Mouse (Mus musculus): Measurements from ENCODE around the gene Ftsj3. TPM values are rescaled to one million over a fixed set of nuclear protein-coding genes. Genes with fewer than 3 reads are reported as not detected.
"Not testable (repeated sequence)": the region's sequence is repeated elsewhere in the genome, so short reads cannot be mapped to it uniquely, and the experiment has no call there.

The Ftsj3 gene
- polyA plus RNA-seq, 1 experiment = 25.3 TPM

DNA sequence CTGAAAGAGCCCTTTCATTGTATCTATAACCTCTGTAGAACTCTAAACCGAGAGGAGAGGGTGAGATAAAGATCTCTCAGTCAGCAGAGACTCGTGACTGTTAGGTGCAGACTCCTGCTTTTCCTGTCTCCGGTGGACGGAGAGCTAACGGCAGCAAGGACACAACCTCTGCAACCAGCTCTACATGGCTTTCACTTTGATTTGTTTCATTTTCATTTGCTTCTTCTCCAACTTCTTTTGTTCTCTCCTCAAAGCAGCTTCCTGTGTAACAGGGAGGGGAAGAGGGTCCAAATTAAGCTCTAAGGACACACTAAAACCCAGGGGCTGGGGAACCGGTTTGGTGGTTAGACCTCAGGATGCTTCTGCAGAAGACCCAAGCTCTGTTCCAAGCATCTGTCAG is 55.1 kb downstream of the Ftsj3 start:
- no peak for DNase-seq
- TF ChIP-seq CTCF (IDR thresholded peaks at IDR 0.05; ENCODE audit: borderline replicate concordance, control insufficient read depth, extremely low read depth, insufficient read depth, low read length, poor library complexity) (no peak), POLR2A (IDR thresholded peaks at IDR 0.05; ENCODE audit: control insufficient read depth, extremely low read depth, insufficient read depth, low read length, poor library complexity) (no peak)
- Histone ChIP-seq H3K4me1 (replicated peaks; ENCODE audit: control insufficient read depth, insufficient read depth, low read length) (peaks cover 19% of the 10 kb centered on the region), H3K27ac (ENCODE audit: control insufficient read depth, insufficient read depth, low read length) (peak overlapping the region; percentile 73), H3K36me3 (ENCODE audit: control insufficient read depth, insufficient read depth, low read length) (peaks cover 18% of the 10 kb centered on the region; the same call in 1 of the 2 replicates), H3K4me3 (ENCODE audit: control insufficient read depth, insufficient read depth, low read length) (no peak overlapping the region), H3K27me3 (ENCODE audit: control insufficient read depth, insufficient read depth, low read length) (no peaks in the 10 kb centered on the region)
- WGBS = under 1% methylated on average over 6 of the region's 6 CpGs

- peaks cover 19% of the 10 kb centered on the region for H3K4me1 ChIP-seq (replicated peaks; ENCODE audit: control insufficient read depth, insufficient read depth, low read length)
- peaks cover 15% of the 10 kb centered on the region; the same call in 1 of the 2 replicates for H3K36me3 ChIP-seq (ENCODE audit: control insufficient read depth, insufficient read depth, low read length)
- WGBS = 55% methylated on average over 7 of the region's 7 CpGs
- H3K27me3 ChIP-seq (ENCODE audit: control insufficient read depth, insufficient read depth, low read length); H3K27ac ChIP-seq (ENCODE audit: control insufficient read depth, insufficient read depth, low read length); H3K4me3 ChIP-seq (ENCODE audit: control insufficient read depth, insufficient read depth, low read length); DNase-seq: not testable (repeated sequence)
Measured at GRCm38 (mm10) chr11:106199997-106200396, 55.9 kb downstream of the Ftsj3 start.

Other genes starting within 250 kb of the Ftsj3 start
- gene Kcnh6, start 248.0 kb downstream of the Ftsj3 start, polyA plus RNA-seq (2012; rRNA removed) = 3.9 and 4.3 TPM in 2 replicates
- 79.1 and 85.0 TPM in 2 replicates for gene Dcaf7, start 219.2 kb downstream of the Ftsj3 start, polyA plus RNA-seq (2012; rRNA removed)
- gene Taco1, start 190.0 kb downstream of the Ftsj3 start, polyA plus RNA-seq (2012; rRNA removed) = 14.9 and 18.4 TPM in 2 replicates
- gene Map3k3, start 171.5 kb downstream of the Ftsj3 start, polyA plus RNA-seq (2012; rRNA removed) = 45.6 and 46.0 TPM in 2 replicates
- not detected in 2 replicates for gene Gm10840, start 95.2 kb downstream of the Ftsj3 start, polyA plus RNA-seq (2012; rRNA removed)
- gene Limd2, start 95.2 kb downstream of the Ftsj3 start, polyA plus RNA-seq (2012; rRNA removed) = 569 and 594 TPM in 2 replicates
- 40.3 and 40.5 TPM in 2 replicates for gene Strada, start 53.9 kb downstream of the Ftsj3 start, polyA plus RNA-seq (2012; rRNA removed)
- gene Ccdc47, start 39.7 kb downstream of the Ftsj3 start, polyA plus RNA-seq (2012; rRNA removed) = 15.5 and 16.9 TPM in 2 replicates
- 16.7 and 19.9 TPM in 2 replicates for gene Ddx42, start 39.2 kb downstream of the Ftsj3 start, polyA plus RNA-seq (2012; rRNA removed)
- 53.9 and 56.1 TPM in 2 replicates for gene Psmc5, start 75 bp upstream of the Ftsj3 start, polyA plus RNA-seq (2012; rRNA removed)
- gene Smarcd2, start 16.9 kb upstream of the Ftsj3 start, polyA plus RNA-seq (2012; rRNA removed) = 552 and 570 TPM in 2 replicates
- gene Tcam1, start 20.6 kb upstream of the Ftsj3 start, polyA plus RNA-seq (2012; rRNA removed) = 0.42 and 0.47 TPM in 2 replicates
- 0.74 and 1.7 TPM in 2 replicates for gene Gh, start 45.8 kb upstream of the Ftsj3 start, polyA plus RNA-seq (2012; rRNA removed)
- 33.2 and 39.6 TPM in 2 replicates for gene Cd79b, start 58.7 kb upstream of the Ftsj3 start, polyA plus RNA-seq (2012; rRNA removed)
- gene Scn4a, start 97.2 kb upstream of the Ftsj3 start, polyA plus RNA-seq (2012; rRNA removed) = 0.92 and 1.2 TPM in 2 replicates
- 30.1 and 31.1 TPM in 2 replicates for gene Prr29, start 109.4 kb upstream of the Ftsj3 start, polyA plus RNA-seq (2012; rRNA removed)
- 185 and 222 TPM in 2 replicates for gene Icam2, start 132.0 kb upstream of the Ftsj3 start, polyA plus RNA-seq (2012; rRNA removed)
- gene Ern1, start 231.8 kb upstream of the Ftsj3 start, polyA plus RNA-seq (2012; rRNA removed) = 18.1 and 21.9 TPM in 2 replicates